Mouse (Mus musculus): Measurements from ENCODE around the gene Fam118a. TPM values are rescaled to one million over a fixed set of nuclear protein-coding genes. Genes with fewer than 3 reads are reported as not detected.
"Not testable (repeated sequence)": the region's sequence is repeated elsewhere in the genome, so short reads cannot be mapped to it uniquely, and the experiment has no call there.

Fam118a gene
- 17.6 and 18.8 TPM in 2 replicates for polyA plus RNA-seq (2016; fragmentation: Nextera tagmentation; extraction: Ambion mirVana)

DNA sequence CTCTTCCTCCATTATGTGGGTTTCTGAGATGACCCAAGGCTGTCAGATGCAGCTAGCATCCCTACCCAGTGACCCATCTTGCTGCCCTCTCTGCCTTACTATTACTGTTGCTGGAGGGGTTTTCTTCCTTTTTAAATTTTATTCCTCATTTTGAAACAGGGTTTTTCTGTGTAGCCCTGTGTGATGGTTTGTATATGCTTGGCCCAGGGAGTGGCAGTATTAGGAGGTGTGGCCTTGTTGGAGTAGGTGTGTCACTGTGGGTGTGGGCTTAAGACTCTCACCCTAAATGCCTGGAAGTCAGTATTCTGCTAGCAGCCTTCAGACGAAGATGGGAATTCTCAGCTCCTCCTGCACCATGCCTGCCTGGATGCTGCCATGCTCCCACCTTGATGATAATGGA lies at the start of gene Fam118a:
Fam118a (plus strand) TSS at position 301 of the 400 bp plus-strand sequence.
- H3K36me3 ChIP-seq; H3K4me2 ChIP-seq; ATAC-seq (ENCODE audit: insufficient number of reproducible peaks, low FRiP score); H3K27ac ChIP-seq (ENCODE audit: poor library complexity, severe bottlenecking); H3K27me3 ChIP-seq (replicated peaks); H3K4me1 ChIP-seq (replicated peaks); H3K9me3 ChIP-seq (replicated peaks); H3K4me3 ChIP-seq; H3K9ac ChIP-seq: not testable (repeated sequence)
- 30% methylated on average over 1 of the region's 1 CpGs for WGBS

DNA sequence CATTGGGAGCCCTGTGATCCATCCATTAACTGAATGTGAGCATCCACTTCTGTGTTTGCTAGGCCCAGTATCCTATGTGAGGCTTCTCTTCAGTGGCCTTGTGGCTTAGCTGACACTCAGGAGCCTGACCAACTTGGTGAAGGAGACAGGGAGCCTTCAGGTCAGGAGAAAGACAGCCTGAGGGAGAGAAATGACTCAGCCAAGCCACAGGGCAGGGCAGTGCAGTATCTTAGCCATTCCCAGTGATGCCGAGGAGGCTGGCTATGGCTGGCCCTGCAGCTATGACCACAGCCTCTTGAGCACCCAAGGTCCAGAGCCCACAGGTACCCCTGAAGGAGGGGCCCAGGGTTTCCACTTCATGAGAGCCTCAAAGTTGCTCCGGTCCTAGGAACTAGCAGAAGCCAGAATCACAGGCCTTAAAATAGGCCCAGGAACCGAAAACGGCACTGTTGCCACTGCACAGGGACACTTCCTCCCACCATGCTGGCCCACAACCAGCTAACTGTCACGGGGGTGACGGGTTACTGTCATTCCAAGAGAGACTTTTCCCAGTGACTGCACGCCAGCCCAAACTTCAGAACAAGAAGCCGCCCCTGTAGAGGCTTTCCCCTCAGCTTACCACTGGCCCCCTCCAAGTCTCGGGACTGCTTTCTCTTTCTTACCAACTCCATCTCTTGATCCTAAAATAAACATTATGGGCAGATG lies 47.0 kb upstream of the Fam118a start:
- Histone ChIP-seq H3K4me1 (replicated peaks) (peaks cover 5% of the 10 kb centered on the region; the same call in 1 of the 2 replicates), H3K36me3 (no peaks in the 10 kb centered on the region), H3K4me2 (no peak overlapping the region), H3K9me3 (replicated peaks) (no peaks in the 10 kb centered on the region), H3K4me3 (no peak overlapping the region), H3K27ac (ENCODE audit: poor library complexity, severe bottlenecking) (no peak overlapping the region), H3K27me3 (replicated peaks) (0 out of 2 replicates have a peak, but pooled peaks cover 3% of the 10 kb centered on the region), H3K9ac (no peak overlapping the region)
- no peak for ATAC-seq (ENCODE audit: insufficient number of reproducible peaks, low FRiP score)
- WGBS = 77% methylated on average over 9 of the region's 9 CpGs

DNA sequence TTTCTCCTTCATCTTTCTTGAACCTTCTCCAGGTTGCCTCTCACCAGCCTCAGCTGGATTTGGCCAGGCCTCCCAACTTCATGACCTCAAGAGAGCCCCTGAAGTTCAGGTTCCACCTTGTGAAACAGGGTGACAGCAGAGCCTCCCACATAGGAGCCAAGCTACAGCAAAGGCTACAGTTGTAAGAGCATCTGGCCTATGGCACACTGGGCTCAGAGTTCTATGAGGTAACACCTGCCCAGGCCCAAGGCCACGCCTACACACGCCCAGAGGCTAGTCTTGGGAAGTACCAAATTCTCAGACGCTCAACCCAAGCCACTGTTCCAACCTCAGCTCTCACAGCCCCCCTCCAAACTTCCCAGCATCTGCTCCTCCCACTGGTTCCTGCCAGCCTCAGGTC lies 45.9 kb upstream of the Fam118a start:
- H3K4me1 ChIP-seq (replicated peaks) = peaks cover 8% of the 10 kb centered on the region
- no peak overlapping the region for H3K4me3 ChIP-seq
- 0 out of 2 replicates have a peak, but pooled peaks cover 3% of the 10 kb centered on the region for H3K27me3 ChIP-seq (replicated peaks)
- no peaks in the 10 kb centered on the region for H3K9me3 ChIP-seq (replicated peaks)
- 78% methylated on average over 3 of the region's 3 CpGs for WGBS
- H3K4me2 ChIP-seq = no peak overlapping the region
- no peaks in the 10 kb centered on the region for H3K36me3 ChIP-seq
- no peak for ATAC-seq (ENCODE audit: insufficient number of reproducible peaks, low FRiP score)
- no peak overlapping the region for H3K27ac ChIP-seq (ENCODE audit: poor library complexity, severe bottlenecking)
- no peak overlapping the region for H3K9ac ChIP-seq

DNA sequence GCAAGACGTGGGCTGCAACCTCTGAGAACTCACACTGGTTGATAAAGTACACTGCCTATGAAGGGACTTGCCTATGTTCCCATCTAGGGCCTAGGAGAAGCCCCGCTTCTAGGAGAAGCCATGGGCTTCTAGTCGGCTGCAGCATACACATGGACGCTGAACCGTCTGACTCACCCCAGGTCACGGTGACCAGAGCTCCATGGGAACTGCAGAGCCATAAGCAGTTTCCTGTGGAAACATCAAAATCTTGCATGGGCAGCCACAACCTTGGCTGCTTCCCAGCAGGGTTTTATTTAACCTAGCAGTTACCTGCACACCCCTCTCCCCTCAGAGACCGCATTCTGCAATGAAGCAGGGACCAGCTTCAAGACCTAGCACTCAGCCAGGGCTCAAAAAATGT lies 45.0 kb upstream of the Fam118a start:
- Histone ChIP-seq H3K4me2 (no peak overlapping the region), H3K9me3 (replicated peaks) (no peaks in the 10 kb centered on the region), H3K27ac (ENCODE audit: poor library complexity, severe bottlenecking) (no peak overlapping the region), H3K4me1 (replicated peaks) (peaks cover 13% of the 10 kb centered on the region), H3K36me3 (no peaks in the 10 kb centered on the region), H3K27me3 (replicated peaks) (0 out of 2 replicates have a peak, but pooled peaks cover 3% of the 10 kb centered on the region), H3K4me3 (no peak overlapping the region), H3K9ac (no peak overlapping the region)
- 68% methylated on average over 7 of the region's 7 CpGs for WGBS
- no peak for ATAC-seq (ENCODE audit: insufficient number of reproducible peaks, low FRiP score)

DNA sequence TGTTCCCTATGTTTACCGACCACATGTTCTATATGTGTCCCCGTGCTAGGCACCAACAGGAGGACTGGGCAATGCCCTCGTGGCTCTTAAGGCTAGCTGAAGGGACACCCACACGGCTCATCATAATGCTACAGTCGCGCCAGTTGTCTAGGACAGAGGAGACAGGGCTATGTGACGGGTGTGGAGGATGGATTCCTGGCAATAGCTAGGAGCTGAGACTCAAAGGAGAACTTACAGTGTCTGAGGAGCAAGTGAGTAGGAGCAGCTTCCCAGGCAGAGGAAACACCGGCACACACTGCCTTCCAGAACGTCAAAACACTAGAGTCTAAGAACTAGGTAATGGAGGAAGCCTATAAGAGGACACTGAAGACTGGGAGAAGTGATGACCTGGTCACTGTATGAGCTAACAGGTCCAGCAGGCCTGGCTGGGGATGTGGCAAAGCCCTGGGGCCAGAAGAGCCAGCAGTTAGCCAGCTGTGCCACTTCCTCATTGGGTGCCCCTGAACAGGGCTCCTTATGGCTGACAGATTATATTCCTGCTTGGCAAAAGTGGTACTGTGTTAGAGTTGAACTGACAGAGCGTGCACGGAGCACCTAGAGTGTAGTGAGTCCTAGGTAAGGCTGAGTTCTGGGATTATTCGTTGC lies 43.1 kb upstream of the Fam118a start:
- no peak overlapping the region for H3K4me2 ChIP-seq
- 86% methylated on average over 12 of the region's 12 CpGs for whole genome bisulfite sequencing
- H3K9me3 ChIP-seq (replicated peaks) = no peaks in the 10 kb centered on the region
- no peak overlapping the region for H3K4me3 ChIP-seq
- ATAC-seq (ENCODE audit: insufficient number of reproducible peaks, low FRiP score) = no peak
- peaks cover 16% of the 10 kb centered on the region for H3K4me1 ChIP-seq (replicated peaks)
- H3K36me3 ChIP-seq = no peaks in the 10 kb centered on the region
- H3K27ac ChIP-seq (ENCODE audit: poor library complexity, severe bottlenecking) = no peak overlapping the region
- no peak overlapping the region for H3K9ac ChIP-seq
- 0 out of 2 replicates have a peak, but pooled peaks cover 3% of the 10 kb centered on the region for H3K27me3 ChIP-seq (replicated peaks)

DNA sequence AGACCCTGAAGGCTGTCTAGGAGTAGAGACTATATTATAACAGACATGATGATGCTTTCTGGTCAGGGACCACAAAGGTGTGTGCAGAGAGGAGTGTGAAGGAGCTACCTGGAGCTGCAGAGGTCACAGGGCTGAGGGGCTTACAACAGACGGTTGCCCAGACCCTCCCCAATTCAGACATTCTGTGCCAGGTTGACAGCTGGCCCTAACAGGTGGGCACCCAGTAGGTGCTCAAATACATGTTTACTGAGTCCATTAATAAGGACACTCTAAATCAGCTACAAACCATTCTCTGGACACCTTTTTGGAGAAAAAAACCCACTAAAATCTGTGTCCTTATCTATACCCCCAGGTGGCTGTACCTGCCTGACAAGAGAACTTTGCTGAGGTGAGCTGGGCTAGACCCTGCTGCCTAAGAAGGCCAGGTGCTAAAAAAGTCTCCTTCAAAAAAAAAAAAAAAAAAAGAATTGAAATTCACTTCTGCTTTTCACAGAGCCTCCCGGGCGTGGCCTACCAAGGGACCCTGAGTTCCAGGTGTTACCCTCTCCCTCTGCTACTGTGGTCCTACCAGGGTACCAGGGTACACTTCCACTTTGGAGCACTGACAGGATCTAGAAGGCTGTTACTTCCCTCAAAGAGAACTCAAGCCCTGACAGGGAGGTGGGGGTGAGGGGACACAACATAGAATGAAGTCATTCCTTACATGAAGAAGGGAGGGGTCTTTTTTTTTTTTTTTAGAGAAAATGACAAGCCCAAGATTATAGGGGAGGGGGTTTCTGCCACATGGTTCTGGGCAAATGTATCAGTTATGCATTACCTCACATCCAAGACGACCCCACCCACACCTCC lies 42.4 kb upstream of the Fam118a start:
- Histone ChIP-seq H3K27me3 (replicated peaks) (0 out of 2 replicates have a peak, but pooled peaks cover 3% of the 10 kb centered on the region), H3K4me2 (peak overlapping the region; percentile 92), H3K4me3 (peak overlapping the region; percentile 88), H3K9ac (peak overlapping the region; percentile 91), H3K9me3 (replicated peaks) (no peaks in the 10 kb centered on the region), H3K27ac (ENCODE audit: poor library complexity, severe bottlenecking) (no peak overlapping the region), H3K36me3 (no peaks in the 10 kb centered on the region), H3K4me1 (replicated peaks) (peaks cover 16% of the 10 kb centered on the region)
- ATAC-seq (ENCODE audit: insufficient number of reproducible peaks, low FRiP score) = no peak
- 71% methylated on average over 4 of the region's 4 CpGs for WGBS

DNA sequence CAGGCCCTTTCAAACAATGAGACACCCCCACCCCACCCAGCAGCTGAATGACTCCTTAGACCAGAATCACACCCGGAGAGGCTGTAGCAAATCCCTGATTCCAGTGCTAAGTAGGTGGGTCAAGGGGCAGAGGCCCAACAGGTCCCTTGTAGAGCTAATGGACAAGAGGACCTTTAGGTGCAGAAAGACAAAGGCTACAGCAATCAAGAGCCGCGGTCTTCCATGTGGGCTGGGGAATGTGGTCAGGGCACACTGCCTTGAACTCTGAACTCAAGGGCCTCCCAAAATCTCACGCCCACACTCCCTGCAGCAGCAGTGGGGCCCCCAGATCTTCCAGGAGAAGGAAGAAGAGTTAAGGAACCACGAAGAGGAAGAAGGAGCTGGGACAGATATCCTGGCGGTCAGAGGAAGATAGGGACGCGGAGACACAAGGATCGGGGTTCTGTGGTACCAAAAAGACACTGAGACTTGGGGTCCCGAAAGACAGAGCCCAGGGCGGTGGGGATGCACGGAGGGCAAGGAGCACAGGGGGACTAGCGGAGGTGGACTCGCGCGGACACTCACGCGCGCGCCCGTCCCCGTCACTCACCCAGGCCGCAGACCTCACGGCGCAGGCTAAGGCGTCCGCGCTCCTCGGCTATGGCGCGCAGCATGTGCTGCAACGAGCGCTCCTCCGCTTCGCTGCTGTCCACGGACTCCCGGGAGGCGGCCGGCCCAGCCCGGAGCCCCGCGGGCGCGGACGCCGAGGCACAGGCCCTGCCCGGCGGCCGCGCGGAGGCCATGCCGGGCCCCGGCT lies 41.5 kb upstream of the Fam118a start:
- H3K4me2 ChIP-seq = peak overlapping the region; percentile 92
- peak overlapping the region; percentile 91 for H3K9ac ChIP-seq
- no peaks in the 10 kb centered on the region for H3K9me3 ChIP-seq (replicated peaks)
- peak; percentile 60 for ATAC-seq (ENCODE audit: insufficient number of reproducible peaks, low FRiP score)
- H3K4me3 ChIP-seq = peak overlapping the region; percentile 88
- 0 out of 2 replicates have a peak, but pooled peaks cover 3% of the 10 kb centered on the region for H3K27me3 ChIP-seq (replicated peaks)
- peak overlapping the region; percentile 22; the same call in 1 of the 2 replicates for H3K27ac ChIP-seq (ENCODE audit: poor library complexity, severe bottlenecking)
- WGBS = under 1% methylated on average over 44 of the region's 53 CpGs
- H3K4me1 ChIP-seq (replicated peaks) = peaks cover 16% of the 10 kb centered on the region
- H3K36me3 ChIP-seq = no peaks in the 10 kb centered on the region

DNA sequence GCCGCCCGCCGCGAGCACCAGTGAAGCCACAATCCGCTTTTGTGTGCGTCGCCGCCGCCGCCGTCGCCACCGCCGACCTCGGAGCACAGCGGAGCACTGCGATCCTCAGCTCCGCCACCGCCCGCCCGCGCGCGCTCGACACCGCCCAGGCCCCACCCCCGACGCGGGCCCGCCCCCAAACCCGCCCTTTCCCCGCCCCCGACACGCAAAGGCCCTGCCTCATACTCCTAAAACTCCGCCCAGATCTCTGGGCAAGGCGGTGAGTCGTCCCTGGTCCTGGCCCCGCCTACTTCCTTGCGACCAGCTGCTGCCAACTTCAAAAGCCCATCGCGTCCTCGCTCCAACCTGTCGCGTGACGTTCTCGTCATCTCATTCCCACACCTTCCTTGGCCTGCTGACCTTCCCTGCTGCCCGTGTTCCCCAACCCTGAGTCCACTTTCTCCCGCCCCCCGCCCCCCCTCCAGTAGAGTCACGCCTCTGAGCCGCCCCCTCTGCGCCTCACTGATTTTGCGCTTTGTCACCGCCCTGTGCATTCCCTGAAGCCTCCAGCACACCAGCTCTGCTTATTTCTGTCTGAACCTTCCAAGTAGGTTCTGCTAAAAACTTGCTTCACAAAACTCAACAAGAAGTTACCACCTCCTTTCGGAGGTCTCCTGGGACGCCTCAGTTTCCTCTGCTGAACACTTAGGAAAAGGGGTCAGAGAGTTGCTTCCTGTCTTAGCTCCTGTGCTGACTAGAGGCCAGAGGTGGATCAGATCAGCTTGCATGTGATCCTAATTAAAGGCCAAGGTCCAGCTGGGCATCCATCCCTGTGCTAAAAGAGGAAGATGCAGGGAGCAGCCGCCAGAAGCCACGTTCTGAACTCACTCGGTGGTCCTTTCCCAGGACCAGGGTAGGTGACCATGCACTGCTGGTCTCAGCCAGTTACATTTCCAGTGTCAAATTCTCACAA lies 40.6 kb upstream of the Fam118a start, which contains the start of gene 5031439G07Rik:
5031439G07Rik (minus strand) TSS at position 678 of the 952 bp plus-strand sequence.
- ATAC-seq (ENCODE audit: insufficient number of reproducible peaks, low FRiP score) = peak; percentile 95
- H3K9me3 ChIP-seq (replicated peaks) = no peaks in the 10 kb centered on the region
- peaks cover 16% of the 10 kb centered on the region for H3K4me1 ChIP-seq (replicated peaks)
- peak within 1 kb of the TSS; percentile 88 for H3K4me3 ChIP-seq
- 2% methylated on average over 58 of the region's 59 CpGs for WGBS
- no peaks in the 10 kb centered on the region for H3K36me3 ChIP-seq
- H3K4me2 ChIP-seq = peak within 1 kb of the TSS; percentile 92
- H3K27me3 ChIP-seq (replicated peaks) = 0 out of 2 replicates have a peak, but pooled peaks cover 3% of the 10 kb centered on the region
- H3K9ac ChIP-seq = peak within 1 kb of the TSS; percentile 91
- peak within 1 kb of the TSS; percentile 65 for H3K27ac ChIP-seq (ENCODE audit: poor library complexity, severe bottlenecking)

DNA sequence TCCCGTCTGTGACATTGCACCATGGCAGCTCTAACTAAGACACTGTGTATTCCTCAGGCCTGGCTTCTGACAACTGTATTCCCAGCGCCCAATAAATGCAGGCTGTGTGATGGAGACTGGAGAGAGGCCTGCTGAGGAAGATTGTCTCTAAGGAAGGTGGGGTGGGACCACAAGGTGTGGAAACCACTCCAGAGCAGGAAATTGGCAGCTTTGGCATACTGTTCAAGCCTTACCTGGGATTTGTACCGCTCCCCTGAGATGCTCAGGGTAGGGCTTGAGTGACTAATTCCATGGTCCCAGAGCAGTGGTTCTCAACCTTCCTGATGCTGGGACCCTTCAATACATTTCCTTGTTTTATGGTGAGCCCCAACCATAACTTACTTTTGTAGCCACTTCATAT lies 39.6 kb upstream of the Fam118a start:
- no peak overlapping the region for H3K4me3 ChIP-seq
- no peak overlapping the region for H3K27ac ChIP-seq (ENCODE audit: poor library complexity, severe bottlenecking)
- no peak overlapping the region for H3K9ac ChIP-seq
- no peaks in the 10 kb centered on the region for H3K9me3 ChIP-seq (replicated peaks)
- WGBS = 71% methylated on average over 3 of the region's 3 CpGs
- 0 out of 2 replicates have a peak, but pooled peaks cover 3% of the 10 kb centered on the region for H3K27me3 ChIP-seq (replicated peaks)
- no peak for ATAC-seq (ENCODE audit: insufficient number of reproducible peaks, low FRiP score)
- no peaks in the 10 kb centered on the region for H3K36me3 ChIP-seq
- H3K4me1 ChIP-seq (replicated peaks) = peaks cover 13% of the 10 kb centered on the region
- no peak overlapping the region for H3K4me2 ChIP-seq
